Mouse (Mus musculus): Measurements from ENCODE around the gene Gm49450. TPM values are rescaled to one million over a fixed set of nuclear protein-coding genes. Genes with fewer than 3 reads are reported as not detected.

Gm49450 gene
- polyA plus RNA-seq (2017; shearing (Covaris generic)): not detected

DNA sequence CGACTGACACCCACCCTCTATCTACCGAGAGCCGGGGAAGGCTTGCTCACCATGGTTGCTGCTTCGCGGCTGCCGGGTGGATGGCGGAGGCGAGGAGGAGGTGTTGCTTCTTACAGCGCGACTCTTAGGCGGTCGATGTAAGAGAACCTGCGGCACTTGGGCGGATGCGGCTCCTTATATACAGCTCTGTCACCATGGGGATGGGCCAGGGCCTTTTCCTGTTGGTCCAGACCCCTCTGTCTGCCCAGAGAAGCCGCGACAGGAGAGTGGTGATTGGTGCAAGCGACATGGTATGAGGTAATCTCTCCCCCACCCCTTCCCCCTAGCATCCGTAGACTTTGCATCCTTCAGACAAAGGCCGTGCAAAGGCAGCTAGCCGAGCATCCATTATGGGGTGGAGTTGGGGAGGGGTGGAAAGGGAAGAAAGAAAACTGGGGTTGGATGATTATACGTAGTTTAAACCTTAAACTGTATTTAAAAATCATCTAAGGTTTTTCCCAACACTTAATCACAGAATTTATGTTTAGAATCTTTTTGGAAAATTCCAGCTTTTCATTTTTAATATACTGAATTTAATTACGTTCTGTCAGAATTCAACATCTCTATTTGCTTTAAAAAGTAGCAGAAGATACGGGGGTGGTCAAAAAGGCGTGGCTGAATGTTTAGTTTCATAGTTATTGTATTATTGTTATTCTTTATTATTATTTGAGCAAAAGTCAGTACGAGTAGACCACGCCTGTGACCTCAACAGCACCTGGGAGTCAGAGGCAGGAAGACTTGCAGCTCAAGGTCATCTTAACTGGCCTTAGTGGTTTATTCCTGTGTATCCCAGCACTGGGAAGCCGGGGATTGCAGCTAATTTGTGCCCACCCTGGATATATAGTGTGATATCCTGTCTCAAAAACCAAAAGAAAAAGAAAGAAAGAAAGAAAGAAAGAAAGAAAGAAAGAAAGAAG lies at the start of gene Gm49450, which contains the start of gene Tuba1a:
Gene Gm49450 (minus strand): TSS at position 151 of the 956 bp plus-strand sequence.
Gene Tuba1a (minus strand): TSS at position 303 of the 956 bp plus-strand sequence.

DNA sequence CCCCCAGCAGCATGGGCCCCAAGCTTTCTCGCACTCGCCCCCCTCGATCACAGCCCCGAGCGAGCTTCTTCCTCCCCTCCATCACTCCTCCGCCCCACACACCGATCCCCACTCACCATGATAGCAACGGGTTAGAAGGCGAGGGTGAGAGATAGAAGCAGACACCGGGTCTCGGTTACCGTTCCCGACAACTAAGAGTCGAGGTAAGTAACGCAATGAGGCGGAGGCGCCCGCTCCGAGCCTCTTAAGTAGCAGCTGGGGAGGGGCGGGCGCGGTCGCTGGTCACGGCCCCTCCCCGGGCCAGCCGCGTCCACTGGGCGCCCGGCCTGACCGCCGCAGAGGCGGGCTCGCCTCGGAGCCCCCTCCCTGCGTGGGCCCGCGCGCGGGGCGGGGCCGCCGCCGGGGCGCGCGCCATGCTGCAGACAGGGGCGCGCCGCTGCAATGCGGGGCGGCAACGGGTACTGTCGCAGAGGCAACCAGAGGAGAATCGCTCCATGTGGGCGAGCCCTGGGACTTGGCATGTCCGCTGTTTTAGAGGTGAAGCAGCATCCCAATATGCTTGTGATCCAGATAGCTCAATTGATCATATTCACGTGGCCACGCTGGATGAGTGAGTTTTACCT lies 19.0 kb downstream of the Gm49450 start, which contains the start of gene Tuba1b:
Gene Tuba1b (minus strand): TSS at position 349 of the 623 bp plus-strand sequence.

DNA sequence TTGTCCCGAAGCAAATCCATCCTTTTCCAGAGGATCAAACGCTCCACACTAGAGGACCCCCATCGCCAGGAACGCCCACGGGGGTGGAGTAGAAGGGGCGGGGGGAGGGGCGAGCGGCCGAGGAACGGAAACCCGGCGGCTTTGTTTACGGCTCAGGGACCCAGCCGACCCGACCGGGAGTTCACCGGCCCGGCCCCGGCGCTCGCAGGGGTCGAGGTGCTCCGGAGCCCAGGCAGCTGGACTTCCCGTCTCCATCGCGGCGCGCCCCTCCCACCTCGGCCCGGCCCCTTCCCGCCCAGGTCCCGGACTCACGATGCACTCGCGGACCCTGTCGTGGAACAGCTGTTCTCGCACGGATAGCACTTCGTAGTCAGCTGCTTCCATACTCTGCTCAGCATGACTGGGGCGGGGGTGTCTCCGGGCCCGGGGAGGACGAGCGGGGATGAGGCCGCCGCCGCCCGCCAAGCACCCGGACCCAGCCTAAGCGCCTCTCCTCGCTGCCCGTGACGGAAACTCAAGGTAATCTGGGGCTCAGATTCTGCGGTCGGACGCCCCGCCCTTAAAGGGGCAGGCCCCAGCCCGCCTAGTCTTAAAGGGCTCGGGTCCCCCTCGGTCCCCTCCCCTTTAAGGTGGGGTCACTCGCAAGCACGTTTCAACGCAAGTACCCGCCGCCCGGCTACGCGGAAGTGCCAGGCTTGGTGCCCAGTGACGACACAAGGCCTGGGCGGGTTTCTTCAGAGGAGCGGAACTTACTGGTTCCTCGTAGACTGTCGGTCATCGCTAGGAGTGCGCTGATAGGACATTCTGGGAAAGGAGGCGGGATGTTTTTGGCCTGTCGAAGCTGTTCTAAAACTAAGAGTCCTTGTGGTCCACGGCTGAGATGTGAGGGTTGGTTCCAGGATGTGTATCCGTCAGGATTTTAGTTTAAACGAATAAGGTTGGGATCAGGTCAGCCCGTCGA lies 35.5 kb downstream of the Gm49450 start, which contains the start of gene Lmbr1l:
Gene Lmbr1l (minus strand): TSS at position 694 of the 961 bp plus-strand sequence.

GRCm38 (mm10) chr15:98897928-98898800 lies 55.2 kb downstream of the Gm49450 start, which contains the start of gene Dhh:
Dhh (minus strand) TSS chr15:98898540.

DNA sequence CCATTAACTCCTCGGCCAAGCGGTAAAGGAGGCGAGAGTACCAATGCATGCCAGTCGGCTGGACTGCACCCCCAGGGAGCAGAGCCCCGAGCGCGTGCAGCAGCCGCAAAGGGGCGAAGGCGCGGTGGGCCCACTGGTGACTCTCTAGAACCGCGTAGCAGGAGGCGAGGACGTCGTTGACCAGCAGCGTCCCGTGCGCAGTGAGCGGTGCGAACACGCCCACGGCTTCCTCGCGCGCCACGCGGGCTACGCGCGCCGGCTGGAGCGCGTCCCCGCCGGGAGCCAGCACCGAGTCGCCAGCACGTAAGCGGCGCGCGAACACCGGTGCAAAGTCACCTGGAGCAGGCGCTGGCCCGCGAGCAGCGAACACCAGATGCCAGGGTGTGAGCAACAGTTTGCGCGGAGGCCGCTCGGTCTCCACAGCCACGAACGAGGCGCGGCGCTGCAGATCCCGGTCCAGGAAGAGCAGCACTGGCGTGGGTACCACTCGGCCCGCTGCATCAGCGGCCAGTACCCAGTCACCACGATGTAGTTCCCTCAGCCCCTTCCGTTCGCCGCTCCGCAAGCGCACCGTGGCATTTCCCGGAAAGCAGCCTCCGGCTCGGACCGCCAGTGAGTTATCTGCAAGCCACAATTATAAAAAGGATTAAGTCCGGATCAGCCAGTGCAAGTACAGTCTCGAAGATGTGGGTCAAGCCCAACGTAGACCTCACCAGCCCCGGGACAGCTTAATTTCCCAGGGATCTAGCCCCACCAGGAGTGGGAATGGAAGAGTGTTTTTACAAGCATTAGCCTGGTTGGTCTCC lies 59.2 kb downstream of the Gm49450 start, which contains the start of gene Rhebl1:
Gene Rhebl1 (minus strand): TSS at position 601 of the 806 bp plus-strand sequence.

Other genes starting within 250 kb of the Gm49450 start
- gene Ccdc65, start 245.3 kb downstream of the Gm49450 start, polyA plus RNA-seq (2017; shearing (Covaris generic)): 0.70 TPM
- gene Fkbp11, start 225.4 kb downstream of the Gm49450 start, polyA plus RNA-seq (2017; shearing (Covaris generic)): not detected
- gene Arf3, start 190.3 kb downstream of the Gm49450 start, polyA plus RNA-seq (2017; shearing (Covaris generic)): 93.8 TPM
- gene Wnt10b, start 175.4 kb downstream of the Gm49450 start, polyA plus RNA-seq (2017; shearing (Covaris generic)): 0.31 TPM
- gene Wnt1, start 163.7 kb downstream of the Gm49450 start, polyA plus RNA-seq (2017; shearing (Covaris generic)): not detected
- not detected for gene Ddn, start 144.1 kb downstream of the Gm49450 start, polyA plus RNA-seq (2017; shearing (Covaris generic))
- 84.8 TPM for gene Prkag1, start 122.0 kb downstream of the Gm49450 start, polyA plus RNA-seq (2017; shearing (Covaris generic))
- gene Kmt2d, start 82.3 kb downstream of the Gm49450 start, polyA plus RNA-seq (2017; shearing (Covaris generic)): 27.4 TPM
- 19.0 TPM for gene Rhebl1, start 59.0 kb downstream of the Gm49450 start, polyA plus RNA-seq (2017; shearing (Covaris generic))
- gene Dhh, start 55.0 kb downstream of the Gm49450 start, polyA plus RNA-seq (2017; shearing (Covaris generic)): 0.09 TPM
- 105 TPM for gene Lmbr1l, start 35.3 kb downstream of the Gm49450 start, polyA plus RNA-seq (2017; shearing (Covaris generic))
- 286 TPM for gene Tuba1b, start 19.0 kb downstream of the Gm49450 start, polyA plus RNA-seq (2017; shearing (Covaris generic))
- gene Tuba1a, start 152 bp upstream of the Gm49450 start, polyA plus RNA-seq (2017; shearing (Covaris generic)): 187 TPM
- gene Tuba1c, start 76.3 kb upstream of the Gm49450 start, polyA plus RNA-seq (2017; shearing (Covaris generic)): 33.2 TPM
- gene Prph, start 101.6 kb upstream of the Gm49450 start, polyA plus RNA-seq (2017; shearing (Covaris generic)): not detected
- gene Troap, start 121.0 kb upstream of the Gm49450 start, polyA plus RNA-seq (2017; shearing (Covaris generic)): not detected
- gene C1ql4, start 134.3 kb upstream of the Gm49450 start, polyA plus RNA-seq (2017; shearing (Covaris generic)): not detected
- not detected for gene Dnajc22, start 139.6 kb upstream of the Gm49450 start, polyA plus RNA-seq (2017; shearing (Covaris generic))
- gene Spats2, start 172.4 kb upstream of the Gm49450 start, polyA plus RNA-seq (2017; shearing (Covaris generic)): 0.20 TPM

Data from effector memory CD4-positive, alpha-beta T cell, adult 5 months (primary cell).